Mouse (Mus musculus): Measurements from ENCODE around the gene Fhad1.

Fhad1 gene

DNA sequence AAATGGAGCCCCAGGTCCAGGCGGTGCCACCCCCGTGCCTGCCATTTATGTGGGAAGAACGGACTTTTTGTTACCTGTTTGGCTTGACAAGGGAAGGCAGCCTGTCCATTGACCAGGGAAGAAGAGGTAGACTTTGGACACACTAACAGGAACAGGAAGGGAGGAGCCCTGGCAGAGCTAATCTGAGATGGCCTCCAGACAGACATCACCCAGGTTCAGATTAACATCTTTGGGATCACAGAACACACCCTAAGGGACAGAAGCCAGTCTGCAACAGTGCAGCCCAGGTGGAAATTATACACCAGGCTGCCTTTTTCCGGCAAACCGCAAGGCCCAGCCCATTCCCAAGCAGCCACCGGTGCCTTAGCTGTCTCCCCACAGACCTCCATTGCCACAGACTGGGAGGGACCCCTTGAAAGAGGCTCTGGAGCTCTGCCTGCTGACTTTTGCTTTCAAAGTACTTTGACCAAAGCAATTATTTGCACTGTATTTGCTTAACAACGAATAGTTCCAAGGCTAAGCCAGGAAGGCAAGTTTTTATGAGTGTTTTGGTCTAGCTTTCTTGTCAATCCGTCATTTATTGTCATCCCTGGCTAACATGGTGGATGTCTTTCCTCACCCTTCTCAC is 121.6 kb downstream of the Fhad1 start:
- no peak for DNase-seq (ENCODE audit: low read depth in 1 of 2, low spot score in 2 of 2)

DNA sequence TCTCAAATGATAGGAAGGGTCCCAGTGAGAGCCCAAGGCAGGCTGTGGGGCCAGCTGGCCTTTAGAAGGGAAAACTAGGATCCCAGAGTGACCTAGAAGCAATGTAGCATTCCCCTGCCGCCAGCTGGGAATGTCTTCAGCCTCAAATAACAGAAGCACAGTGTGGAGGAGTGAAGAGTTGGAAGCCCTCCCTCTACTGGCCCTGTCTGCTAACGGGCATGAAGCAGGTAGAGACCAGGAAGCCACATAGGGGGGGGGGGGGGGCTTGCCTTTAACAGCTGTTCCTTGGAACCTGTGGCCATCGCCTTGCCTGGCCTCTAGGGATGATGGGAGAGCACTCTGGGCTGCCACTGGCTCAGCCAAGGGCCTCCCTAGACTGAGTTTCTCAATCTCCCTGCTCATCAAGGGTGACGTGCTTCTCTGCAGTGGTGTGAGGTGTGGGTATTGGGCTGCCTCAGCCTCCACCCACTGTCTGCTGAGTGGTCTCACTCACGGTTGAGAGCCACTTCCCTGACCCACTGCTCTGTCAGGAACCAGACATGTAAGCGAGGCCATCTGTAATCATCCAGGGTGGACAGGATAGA is 128.4 kb downstream of the Fhad1 start:
- no peak for DNase-seq (ENCODE audit: low read depth in 1 of 2, low spot score in 2 of 2)

DNA sequence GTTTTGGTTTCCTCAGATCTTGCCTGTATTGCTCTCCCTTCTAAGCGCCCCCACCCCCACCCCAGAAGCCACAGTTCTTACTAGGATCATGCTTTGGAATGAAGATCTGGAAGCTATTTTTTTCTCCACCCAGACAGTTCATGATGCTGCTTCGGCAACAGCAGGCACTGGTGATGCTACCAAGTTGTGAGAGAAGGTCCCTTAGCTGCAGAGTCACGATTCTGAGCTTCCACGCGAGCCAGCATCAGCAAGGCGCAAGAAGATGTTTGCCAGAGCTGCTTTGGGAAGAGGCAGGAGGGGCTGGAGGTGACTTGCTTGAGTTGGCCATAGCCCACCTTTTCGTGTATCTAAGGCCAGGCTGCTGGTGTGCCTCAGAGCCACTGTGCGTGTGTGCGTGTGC is 129.4 kb downstream of the Fhad1 start:
- no peak for DNase-seq (ENCODE audit: low read depth in 1 of 2, low spot score in 2 of 2)

DNA sequence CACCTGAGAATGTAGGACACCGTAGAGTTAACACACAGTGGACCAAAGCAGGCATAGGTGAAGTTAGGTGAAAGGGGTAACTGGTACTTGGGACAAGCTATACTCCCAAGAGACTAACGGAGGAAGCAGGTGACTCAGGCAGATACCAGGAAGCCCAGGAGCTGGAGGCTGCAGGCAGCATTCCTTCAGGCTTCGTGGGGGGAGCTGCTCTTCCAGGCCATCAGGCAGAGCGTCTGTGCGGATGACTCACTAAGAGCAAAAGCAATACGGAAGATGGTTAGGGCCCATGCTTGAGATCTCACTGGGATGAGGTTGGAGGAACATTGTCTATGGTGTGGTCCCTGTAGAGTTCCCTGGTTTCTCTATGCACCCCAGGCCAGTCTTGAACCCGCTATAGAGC is 132.0 kb downstream of the Fhad1 start:
- no peak for DNase-seq (ENCODE audit: low read depth in 1 of 2, low spot score in 2 of 2)

DNA sequence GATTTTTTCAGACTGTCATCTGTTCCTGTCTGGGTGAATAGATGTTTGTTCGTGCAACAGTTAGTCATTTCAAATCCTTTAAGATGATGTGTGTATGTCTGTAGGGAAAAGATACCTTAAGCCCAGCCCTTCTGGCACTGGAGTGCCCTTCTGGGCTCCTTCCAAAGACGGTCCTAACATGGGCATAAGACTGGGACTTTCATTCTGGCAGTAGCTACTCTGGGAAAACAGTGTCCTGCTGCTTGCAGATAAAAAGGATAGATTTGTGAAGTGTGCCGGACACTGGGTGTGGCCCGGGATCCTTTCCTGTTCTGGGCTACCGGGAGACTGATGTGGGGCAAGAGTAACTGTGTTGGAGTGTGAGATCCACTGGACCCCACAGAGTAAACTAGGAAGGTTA is 132.9 kb downstream of the Fhad1 start:
- no peak for DNase-seq (ENCODE audit: low read depth in 1 of 2, low spot score in 2 of 2)

DNA sequence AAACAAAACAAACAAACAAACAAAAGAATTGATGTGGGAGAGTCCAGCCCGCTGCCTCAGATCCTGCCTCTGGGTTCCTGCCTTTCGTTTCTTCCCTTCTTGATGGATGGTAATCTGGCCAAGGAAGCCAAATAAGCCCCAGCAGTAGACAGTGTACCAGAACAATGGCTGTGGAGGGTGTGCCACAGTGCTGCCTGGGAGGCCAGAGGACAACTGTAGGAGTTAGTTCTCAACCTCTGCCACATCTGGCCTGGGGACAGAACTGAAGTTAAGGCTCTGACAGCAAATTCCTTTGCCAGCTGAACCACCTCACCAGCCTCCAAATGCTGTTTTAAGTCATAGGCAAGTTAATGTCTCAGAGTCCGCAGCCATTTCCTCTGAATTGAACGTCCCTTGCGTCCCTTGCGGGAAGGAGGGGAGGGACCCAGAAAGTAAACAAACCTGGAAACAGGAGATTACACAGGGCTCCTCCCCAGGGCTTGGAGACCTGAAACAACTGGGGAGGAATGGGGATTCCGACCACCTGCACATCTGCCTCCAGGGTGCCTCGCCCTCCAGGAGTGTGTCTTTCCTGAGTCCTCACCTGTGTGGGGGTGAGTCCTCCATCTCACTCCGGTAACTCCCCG is 133.5 kb downstream of the Fhad1 start:
- no peak for DNase-seq (ENCODE audit: low read depth in 1 of 2, low spot score in 2 of 2)

DNA sequence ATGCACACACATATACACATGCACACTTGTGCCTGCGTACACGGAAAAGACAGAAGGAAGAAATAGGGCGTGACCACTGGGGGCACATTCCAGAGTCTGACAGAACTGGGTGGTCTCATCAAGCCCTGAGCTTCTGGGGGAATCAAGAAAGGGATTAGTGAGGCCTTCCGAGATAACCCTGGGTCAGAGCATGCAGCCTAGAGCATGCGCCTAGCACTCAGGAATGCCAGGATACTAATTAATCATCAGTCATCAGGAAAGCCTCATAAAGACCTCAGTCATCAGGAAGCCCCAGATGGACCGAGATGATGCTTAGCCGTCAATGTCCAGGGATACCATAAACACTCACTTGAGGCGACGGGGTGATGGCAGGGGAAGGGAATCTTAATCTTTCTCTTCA is 135.0 kb downstream of the Fhad1 start:
- DNase-seq (ENCODE audit: low read depth in 1 of 2, low spot score in 2 of 2), result no peak

DNA sequence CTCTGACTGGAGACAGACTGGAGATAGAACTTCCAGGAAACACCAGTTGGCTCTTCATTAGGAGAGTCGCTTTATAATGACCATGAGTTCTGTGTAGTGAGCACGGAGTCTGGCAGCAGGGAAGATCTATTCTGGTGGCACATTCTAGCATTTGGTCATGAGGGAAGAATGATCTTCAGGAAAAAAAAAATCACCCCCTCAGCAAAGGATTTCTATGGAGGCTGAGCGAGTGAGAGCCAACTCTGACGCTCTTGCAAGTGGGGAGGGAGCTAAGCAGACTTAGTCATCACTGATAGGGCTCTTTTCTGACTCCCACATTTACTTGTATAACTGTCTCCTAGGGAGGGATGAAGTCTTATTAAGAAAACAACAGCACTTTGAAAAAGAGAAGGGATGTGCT is 135.8 kb downstream of the Fhad1 start:
- DNase-seq (ENCODE audit: low read depth in 1 of 2, low spot score in 2 of 2), result no peak

DNA sequence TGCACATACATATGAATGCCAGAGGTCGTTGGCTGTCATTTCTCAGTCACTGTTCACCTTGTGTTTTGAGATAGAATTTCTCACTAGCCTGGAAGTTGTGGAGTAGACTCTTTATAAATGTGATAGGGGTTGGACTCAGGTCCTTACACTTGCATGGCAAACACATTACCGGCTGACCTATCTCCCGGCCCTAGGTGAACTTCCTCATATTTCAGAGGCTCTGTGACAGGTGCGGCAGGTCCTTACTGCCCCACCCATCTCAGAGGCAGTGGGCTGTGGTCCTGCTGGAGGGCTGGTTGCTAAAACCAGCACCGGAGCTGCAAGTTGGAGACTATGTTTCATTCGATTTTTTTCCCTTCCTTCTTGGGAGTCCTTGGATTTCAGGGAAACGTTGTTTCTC is 136.3 kb downstream of the Fhad1 start:
- no peak for DNase-seq (ENCODE audit: low read depth in 1 of 2, low spot score in 2 of 2)

DNA sequence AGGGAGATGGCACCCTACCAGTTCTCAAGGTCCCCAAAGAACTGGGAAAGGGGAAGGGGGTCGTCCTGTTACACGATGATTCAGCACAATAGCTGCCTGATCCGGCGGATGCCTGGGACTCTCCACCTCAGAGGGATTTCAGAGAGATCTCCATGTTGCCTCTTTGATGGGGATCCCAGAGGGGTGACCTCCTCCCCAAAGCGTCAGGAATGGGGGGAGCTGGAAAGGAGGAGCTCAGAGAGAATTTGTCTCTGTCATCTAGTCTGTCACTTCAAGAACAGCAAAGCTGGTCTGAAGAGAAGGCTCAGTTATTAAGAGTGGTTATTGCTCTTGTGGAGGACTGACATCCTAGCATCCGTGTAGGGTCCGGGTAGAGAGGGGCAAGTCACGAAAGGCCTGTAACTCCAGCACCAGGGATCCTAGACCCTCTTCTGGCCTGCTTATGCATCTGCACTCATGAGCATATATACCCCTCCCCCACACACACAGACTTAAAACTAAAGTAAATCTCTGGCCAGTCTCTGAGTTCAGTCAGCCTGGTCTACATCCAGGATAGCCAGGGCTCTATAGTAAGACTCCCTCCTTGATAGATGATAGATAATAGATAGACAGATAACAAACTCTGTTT is 139.3 kb downstream of the Fhad1 start:
- DNase-seq (ENCODE audit: low read depth in 1 of 2, low spot score in 2 of 2), result no peak

DNA sequence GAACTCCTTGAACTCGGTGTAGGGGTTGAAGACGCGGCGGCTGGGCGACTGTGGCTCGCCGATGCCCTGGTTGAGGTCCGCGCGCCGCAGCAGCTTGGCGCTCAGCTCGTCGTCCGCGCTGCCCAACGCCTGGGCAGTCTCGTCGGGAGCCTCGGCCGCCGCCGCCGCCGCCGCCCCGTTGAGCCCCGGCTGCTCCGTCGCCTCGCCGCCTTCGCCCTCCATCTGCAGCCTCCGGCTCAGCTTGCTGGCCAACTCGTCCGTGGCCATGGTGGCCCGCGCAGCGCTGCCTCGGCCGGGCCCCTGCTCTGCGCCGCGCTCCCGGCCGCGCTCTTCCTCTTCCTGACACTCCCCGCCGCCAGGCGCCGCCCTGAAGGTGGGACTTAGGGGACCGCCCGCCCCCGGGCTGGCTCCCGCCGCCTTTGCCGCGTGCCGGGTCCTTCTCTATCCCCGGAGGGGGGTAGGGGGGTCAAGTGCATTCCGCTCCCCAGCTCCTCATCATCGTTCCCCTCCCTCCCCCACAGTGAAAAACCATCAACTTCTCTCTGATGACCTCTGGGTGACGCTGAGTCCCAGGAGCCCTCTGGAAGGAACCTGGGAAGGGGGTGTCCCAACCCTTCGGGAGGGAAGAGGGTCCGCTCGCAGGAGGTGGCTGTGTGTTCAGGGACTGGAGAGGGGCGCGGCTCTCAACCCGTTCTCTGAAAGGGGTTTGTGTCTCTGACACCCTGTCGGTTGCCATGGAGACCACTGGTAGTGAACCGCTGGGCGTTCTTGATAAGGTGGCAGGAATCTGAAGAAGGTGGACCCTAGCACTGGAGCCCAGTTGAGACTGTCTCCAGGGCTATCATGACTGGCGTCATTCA is 140.1 kb downstream of the Fhad1 start, which contains the start of gene Efhd2:
Gene Efhd2, minus strand, starts transcription at position 320 of the 860 bp plus-strand sequence.
- peak in 1 of 2 experiments; percentile 71 for DNase-seq (ENCODE audit: low read depth in 1 of 2, low spot score in 2 of 2)

DNA sequence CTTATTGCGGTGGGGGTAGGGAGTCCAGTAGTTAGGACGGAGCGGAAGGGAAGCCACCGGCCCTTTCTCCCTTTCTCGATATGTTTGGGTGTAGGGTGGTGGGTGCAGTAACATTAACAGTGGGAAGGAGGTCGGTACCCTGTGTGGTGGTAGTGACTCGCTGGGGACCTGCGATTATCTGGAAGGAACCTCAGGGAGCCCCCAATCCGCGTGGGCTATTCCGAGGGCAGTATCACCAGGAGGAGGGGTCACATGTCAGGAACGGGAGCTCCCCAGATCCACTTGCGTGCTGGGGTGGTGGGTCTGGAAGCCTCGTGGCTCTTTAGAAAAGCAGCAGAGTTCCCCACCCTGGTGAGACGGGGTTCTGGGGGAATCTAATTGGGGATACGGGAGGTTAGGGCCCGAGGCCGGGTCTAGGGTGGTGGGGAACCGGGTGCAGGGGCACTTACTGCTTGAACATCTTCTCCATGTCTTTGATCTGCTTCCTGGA is 140.7 kb downstream of the Fhad1 start:
- no peak for DNase-seq (ENCODE audit: low read depth in 1 of 2, low spot score in 2 of 2)

DNA sequence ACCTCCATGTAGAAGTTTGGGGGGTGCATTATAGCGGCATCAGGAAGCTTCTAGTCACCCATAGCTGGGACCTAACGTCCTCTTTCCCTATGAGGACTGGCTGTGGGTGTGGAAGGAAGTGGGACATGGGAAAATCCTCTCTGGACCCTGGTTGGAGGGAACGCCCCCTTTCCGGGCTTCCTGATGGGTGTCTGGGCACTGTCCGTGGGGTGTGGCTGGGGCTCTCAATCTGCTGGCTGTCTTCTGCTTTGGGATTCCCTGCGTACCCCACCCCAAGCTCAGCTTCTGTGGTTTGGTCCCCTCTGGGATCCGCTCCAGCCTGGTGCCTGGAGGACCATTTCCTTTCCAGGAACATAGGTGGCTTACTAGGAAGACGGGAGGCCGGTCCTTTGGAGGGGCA is 141.9 kb downstream of the Fhad1 start:
- DNase-seq (ENCODE audit: low read depth in 1 of 2, low spot score in 2 of 2), result no peak

DNA sequence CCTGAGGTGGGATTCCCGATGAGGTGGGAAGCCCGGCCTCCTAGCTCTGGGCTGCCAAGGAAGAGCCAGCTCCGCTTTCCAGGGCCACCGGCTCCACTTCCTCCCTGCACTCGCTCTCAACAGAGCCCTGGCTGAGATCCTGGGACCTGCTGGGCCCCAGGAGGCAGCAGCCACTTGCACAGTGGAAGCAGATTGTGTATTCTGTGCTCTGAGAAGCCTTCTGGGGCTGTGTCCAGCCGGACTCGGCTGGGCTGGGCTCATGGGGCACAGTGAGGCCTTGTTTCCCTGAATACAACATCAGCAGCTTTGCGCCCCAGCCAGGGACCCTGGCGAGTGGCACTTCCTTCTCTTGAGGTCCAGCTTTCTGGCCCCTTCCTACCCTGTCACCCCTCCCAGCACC is 143.0 kb downstream of the Fhad1 start:
- DNase-seq (ENCODE audit: low read depth in 1 of 2, low spot score in 2 of 2), result no peak

DNA sequence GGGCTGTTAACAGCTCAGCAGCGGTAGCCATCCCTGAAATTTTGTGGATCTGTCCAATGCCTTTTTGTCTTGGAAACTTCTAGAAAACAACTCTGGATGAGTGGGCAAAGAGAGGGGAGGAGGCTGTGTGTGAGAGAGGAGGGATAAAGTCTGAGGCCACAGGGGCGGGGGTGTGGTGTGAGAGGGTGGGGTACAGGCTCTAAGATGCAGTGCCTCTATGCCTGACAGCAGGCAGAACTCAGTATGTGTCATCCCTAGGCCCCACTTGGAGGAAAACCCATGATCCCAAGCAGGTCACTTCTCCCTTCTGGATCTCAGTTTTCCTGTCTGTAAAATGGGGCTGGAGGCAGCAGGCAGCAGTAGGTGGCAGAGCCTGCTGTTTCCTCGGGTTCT is 143.6 kb downstream of the Fhad1 start:
- DNase-seq (ENCODE audit: low read depth in 1 of 2, low spot score in 2 of 2), result no peak

DNA sequence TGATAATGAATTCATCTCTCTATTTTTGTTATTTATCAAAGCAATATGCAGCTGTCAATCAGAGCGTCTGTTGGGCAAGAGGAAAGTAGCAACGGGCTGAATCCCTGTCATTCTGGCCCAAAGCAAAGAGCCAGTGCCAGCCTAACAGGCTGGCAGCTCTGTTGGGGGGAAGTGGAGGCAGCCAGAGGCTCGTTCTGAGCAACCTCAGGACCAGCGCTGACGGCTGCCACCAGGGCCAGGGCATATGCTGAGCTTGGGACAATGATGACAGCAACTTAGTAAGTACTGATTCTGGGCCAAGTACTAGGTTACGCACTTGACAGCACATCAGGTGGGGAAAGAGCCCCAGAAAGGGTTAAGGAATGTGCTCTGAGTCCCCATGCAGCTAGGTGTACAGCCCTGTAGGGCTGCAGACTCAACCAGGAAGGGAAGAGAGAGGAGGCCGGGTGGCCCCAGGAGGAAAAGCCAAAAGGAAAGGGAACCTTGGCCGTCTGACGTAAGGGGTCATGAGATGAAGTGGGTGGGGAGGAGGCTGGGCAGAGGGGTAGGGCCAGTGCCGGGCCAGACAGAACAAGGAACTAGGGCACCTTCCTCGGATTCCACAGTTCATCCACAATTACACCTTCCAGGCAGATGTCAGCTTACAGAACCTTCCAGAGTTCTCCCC is 144.1 kb downstream of the Fhad1 start:
- peak; percentile 70 to 86 for DNase-seq (ENCODE audit: low read depth in 1 of 2, low spot score in 2 of 2)

DNA sequence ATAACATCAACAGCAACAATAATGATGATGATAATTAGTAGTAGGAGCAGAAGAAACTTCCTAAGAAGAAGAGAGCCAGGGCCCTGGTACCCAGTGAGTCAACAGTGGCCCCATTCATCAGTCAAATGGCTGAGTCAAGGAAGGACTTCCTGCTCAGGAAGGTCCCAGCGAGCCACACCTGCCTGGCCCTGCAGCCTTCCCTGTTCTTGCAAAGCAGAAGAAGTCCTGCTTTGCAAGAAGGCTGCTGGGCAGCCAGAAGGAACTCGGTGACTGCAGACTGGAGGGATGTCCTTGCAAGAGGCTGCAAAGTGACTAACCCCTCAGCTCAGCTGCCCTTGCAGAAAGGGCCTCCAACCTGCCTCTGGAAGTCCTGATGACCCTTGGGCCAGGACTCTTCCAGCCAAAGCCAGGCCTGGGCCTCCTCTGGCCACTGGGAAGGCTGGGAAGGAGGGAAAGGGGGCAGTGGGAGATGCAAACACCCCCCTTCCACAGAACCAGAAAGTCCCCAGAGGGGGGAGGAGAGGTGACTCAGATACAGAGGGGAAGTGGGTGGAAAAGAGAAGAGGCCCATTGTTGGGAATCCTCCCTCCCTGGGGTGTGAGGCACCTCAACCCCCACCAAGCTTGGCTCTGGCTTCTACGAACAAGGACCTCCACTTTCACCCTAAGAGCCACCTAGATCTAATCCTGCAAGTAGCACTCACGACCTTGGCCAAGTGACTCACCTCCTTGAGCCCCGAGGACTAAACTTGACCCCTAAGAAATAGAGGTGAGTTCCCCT is 145.3 kb downstream of the Fhad1 start:
- DNase-seq (ENCODE audit: low read depth in 1 of 2, low spot score in 2 of 2), result peak in 1 of 2 experiments; percentile 62

DNA sequence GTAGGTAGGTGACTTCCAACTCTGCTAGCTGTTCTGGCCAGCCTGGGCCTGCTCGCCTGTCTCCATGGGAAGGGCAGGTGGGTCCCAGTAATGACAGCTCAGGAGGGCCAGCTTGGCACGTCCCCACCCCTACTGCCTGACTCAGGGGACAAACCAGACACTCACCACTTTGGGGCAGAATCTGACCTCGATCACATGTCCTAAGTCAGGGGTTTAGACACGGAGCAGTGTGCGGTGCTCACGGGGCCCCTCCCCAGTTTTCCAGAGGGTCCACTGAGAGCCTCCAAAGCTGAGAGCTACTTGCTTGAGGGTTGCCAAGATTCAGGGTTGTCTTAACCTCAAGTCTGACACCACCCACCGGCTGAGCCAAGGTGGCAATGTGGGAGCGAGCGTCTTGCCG is 146.8 kb downstream of the Fhad1 start:
- no peak for DNase-seq (ENCODE audit: low read depth in 1 of 2, low spot score in 2 of 2)

DNA sequence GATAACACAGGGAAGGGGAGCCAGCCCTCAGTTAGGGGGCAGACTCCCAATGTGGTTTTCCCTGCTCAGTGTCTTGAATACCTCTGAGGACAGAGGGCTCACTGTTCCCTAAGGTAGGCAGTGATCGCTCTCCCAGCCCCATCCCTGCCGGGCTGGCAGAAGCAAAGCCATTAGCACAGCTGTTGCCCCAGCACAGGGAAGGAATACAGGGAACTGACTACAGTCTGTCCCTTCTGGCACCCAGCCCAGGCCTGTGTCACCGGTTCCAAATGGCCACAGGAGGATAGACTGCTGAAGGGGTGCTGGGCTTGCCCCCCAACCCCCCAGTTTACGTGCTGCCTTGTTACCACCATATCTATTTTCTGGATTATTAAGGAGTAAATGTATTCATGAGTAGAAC is 147.4 kb downstream of the Fhad1 start:
- DNase-seq (ENCODE audit: low read depth in 1 of 2, low spot score in 2 of 2), result no peak

DNA sequence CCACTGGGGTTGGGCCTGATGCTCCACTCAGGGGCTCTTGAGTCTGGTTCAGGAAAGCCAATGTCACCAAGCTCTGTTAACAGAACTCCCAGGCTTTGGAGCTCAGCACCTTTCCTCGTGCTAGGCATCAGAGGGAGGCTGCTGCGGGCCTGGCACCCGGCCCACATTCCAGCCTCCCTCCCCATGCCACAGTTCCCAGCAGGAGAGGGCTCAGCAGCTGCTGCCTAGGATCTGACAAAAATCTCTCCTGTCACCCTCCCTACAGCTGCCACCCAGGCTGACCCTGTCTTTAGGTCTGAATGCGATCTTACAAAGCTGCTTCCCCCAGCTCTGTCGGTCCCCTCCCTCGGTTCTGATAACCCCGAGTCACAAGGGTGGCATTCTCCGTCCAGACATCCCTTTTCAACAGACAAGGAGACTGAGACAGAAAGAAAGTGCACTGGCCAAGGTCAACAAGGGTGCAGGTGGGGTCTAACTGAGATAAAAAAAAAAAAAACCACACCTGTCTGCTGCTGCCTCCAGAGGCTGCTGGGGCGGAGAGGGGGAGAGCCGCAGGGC is 147.9 kb downstream of the Fhad1 start:
- no peak for DNase-seq (ENCODE audit: low read depth in 1 of 2, low spot score in 2 of 2)
